Mouse (Mus musculus): ENCODE measurements at regions not wholly inside any gene's neighbourhood (a gene's known extent, or its start where the extent isn't known, plus 50 kb on each side); places are given as distances from the start of the nearest gene placed in this dataset.

- H3K9me3 ChIP-seq (replicated peaks; ENCODE audit: control insufficient read depth, low read length, poor library complexity, severe bottlenecking), result no peaks in the 10 kb centered on the region
Observed at GRCm38 (mm10) chr4:119054129-119054528, 54.4 kb upstream of the Slc2a1 start.

GRCm38 (mm10) chr4:119057191-119057590 is 51.3 kb upstream of the Slc2a1 start:
- Histone ChIP-seq H3K9ac (ENCODE audit: low read depth, low read length) (no peak overlapping the region), H3K9me3 (replicated peaks; ENCODE audit: control insufficient read depth, low read length, poor library complexity, severe bottlenecking) (no peaks in the 10 kb centered on the region), H3K4me3 (ENCODE audit: low read depth, low read length) (no peak overlapping the region), H3K27me3 (ENCODE audit: control insufficient read depth, insufficient read depth, low read depth, low read length) (no peaks in the 10 kb centered on the region), H3K4me2 (ENCODE audit: low read length) (no peak overlapping the region), H3K4me1 (ENCODE audit: control insufficient read depth, insufficient read depth, low read length) (no peaks in the 10 kb centered on the region), H3K36me3 (ENCODE audit: control insufficient read depth, insufficient read depth, low read length) (no peaks in the 10 kb centered on the region), H3K27ac (ENCODE audit: low read length) (no peak overlapping the region)
- WGBS, result 96% methylated on average over 6 of the region's 6 CpGs
- no peak for ATAC-seq

More at GRCm38 (mm10) chr4:119054129-119054528, 54.4 kb upstream of the Slc2a1 start:
- Histone ChIP-seq H3K27ac (ENCODE audit: low read length) (no peak overlapping the region), H3K4me1 (ENCODE audit: control insufficient read depth, insufficient read depth, low read length) (no peaks in the 10 kb centered on the region), H3K9ac (ENCODE audit: low read depth, low read length) (no peak overlapping the region), H3K4me2 (ENCODE audit: low read length) (no peak overlapping the region), H3K27me3 (ENCODE audit: control insufficient read depth, insufficient read depth, low read depth, low read length) (no peaks in the 10 kb centered on the region), H3K4me3 (ENCODE audit: low read depth, low read length) (no peak overlapping the region), H3K36me3 (ENCODE audit: control insufficient read depth, insufficient read depth, low read length) (no peaks in the 10 kb centered on the region)
- ATAC-seq, result no peak
- 79% methylated on average over 5 of the region's 5 CpGs for WGBS

GRCm38 (mm10) chr4:119057826-119058225 is 50.7 kb upstream of the Slc2a1 start:
- H3K27ac ChIP-seq (ENCODE audit: low read length), result no peak overlapping the region
- no peak overlapping the region for H3K4me3 ChIP-seq (ENCODE audit: low read depth, low read length)
- H3K4me1 ChIP-seq (ENCODE audit: control insufficient read depth, insufficient read depth, low read length), result no peaks in the 10 kb centered on the region
- no peak overlapping the region for H3K9ac ChIP-seq (ENCODE audit: low read depth, low read length)
- ATAC-seq, result no peak
- H3K4me2 ChIP-seq (ENCODE audit: low read length), result no peak overlapping the region
- no peaks in the 10 kb centered on the region for H3K27me3 ChIP-seq (ENCODE audit: control insufficient read depth, insufficient read depth, low read depth, low read length)
- WGBS, result 59% methylated on average over 1 of the region's 1 CpGs
- H3K36me3 ChIP-seq (ENCODE audit: control insufficient read depth, insufficient read depth, low read length), result no peaks in the 10 kb centered on the region
- no peaks in the 10 kb centered on the region for H3K9me3 ChIP-seq (replicated peaks; ENCODE audit: control insufficient read depth, low read length, poor library complexity, severe bottlenecking)
